Mouse (Mus musculus): ENCODE data around the gene 1700074P13Rik. TPM values are rescaled to one million over a fixed set of nuclear protein-coding genes. Genes with fewer than 3 reads are reported as not detected.
"Not testable (repeated sequence)": the region's sequence is repeated elsewhere in the genome, so short reads cannot be mapped to it uniquely, and the experiment has no call there.

The 1700074P13Rik gene
- total RNA-seq (2015; ENCODE audit: low replicate concordance) (not detected in 2 replicates), total RNA-seq (2017; ENCODE audit: low replicate concordance) (not detected in 2 replicates)

DNA sequence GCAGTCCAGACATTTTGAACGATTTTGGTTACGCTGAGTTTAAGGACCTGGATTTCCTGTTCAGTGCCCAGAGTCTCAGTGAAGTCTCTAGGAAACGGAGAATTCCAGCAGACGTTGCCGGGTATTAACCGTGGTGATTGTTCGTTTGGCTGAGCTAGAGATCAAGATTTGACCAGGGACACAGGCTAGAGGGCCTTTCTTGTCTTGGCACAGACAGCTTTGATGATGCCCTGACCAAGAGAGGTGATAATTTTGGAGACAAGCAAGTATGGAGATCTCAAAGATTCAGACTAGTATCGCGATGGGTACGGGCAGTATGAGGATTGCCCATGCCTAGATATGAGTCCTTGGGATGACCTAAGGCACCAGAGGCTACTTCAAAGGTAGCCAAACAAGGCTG is at the start of gene 1700074P13Rik:
1700074P13Rik (minus strand) TSS at position 101 of the 400 bp plus-strand sequence.
- ATAC-seq (replicated peaks; ENCODE audit: low FRiP score, poor library complexity, severe bottlenecking) = no peak

DNA sequence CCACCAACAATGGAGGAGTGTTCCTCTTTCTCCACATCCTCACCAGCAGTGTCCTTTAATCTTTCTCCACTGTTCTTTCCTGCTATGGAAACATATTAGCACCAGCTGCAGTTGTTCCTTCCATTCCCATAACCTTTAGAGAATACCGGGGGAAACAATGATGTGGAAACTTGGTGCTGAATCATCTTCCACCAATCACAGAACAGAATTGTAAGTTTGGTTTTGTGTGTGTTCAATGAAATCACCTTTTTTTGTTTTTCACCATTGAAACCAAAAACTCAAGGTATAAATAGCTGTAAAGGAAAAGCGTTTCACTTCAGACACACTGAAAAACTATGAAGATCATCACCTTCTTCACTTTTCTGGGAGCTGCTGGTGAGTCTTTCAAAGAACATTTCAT is 24.1 kb upstream of the 1700074P13Rik start, which contains the start of gene 1810009J06Rik:
1810009J06Rik (plus strand) TSS at position 301 of the 400 bp plus-strand sequence.
- not testable (repeated sequence) for ATAC-seq (replicated peaks; ENCODE audit: low FRiP score, poor library complexity, severe bottlenecking)

DNA sequence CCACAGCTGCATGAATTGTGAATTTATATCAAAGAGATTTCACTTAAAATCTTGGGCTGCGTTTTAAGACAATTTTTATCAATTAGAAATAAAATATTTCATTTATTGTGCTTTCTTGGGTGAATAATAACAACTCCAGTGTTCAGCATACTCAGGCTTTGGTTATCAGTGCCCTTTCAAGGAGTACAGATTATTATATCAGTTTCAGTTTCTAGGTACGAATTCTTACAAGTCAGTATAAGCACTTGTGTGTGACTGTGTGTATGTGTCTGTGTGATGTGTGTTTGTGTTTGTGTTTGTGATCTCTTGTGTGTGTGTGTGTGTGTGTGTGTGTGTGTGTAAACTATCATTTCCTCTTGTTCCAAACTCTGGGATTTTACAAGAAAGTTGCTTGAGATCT is 13.4 kb upstream of the 1700074P13Rik start:
- ATAC-seq (replicated peaks; ENCODE audit: low FRiP score, poor library complexity, severe bottlenecking) = no peak

DNA sequence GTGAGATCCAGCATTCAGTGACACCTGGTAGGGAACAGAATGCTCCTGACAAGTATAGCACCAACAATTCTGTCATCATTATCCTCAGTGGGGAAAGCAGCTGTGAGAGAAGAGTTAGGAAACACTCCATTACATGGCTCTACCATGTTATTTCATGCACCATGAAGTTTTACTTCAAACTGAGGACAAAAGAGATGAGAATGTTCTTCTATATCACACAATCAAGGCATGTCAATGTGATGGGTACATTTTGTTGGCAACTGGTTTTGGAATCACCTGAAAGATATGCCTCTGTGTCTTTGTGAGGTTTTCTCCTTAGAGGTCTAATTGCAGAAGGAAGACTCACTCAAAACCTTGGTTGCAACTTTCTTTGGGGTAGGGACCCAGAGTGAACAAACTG is 11.4 kb upstream of the 1700074P13Rik start, which contains the start of gene Gm4744:
Gm4744 (minus strand) TSS at position 101 of the 400 bp plus-strand sequence.
- no peak for ATAC-seq (replicated peaks; ENCODE audit: low FRiP score, poor library complexity, severe bottlenecking)

DNA sequence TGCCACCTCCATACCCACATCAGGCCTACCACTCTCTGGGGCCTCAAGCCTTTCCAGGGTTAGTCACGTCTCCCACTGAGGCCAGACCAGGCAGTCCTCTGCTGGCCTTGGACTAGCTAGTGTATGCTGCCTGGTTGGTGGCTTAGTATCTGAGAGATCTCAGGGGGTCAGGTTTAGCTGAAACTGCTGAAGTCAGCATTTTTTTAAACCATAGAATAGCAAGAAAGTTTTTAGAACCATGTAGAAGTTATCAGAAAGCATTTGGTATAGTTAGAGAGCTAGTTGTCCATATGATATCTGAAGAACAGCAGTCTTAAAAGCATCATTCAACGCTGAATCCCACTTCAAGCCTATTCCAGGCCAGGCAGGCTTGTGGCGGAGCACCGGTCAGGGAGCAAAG is 20.4 kb downstream of the 1700074P13Rik start:
- ATAC-seq (replicated peaks; ENCODE audit: low FRiP score, poor library complexity, severe bottlenecking) = no peak

DNA sequence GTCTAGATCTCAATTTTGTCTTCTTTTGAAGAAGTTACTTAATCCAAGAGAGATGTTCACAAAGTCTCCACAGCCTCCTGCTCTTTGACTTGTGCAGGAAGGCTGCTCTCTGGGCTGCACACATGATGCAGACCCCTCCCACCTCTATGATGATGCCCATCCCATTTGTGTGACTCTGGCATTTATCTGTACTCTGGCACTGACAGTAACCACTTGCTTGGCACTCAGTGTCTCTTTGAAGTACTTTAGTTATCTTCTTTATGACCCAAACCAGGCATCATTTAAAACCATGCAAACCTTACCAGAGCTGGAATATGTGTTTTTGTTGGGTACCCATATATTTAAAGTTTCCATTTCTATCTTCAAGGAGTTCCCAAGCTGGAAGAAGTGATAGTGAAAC is 40.1 kb downstream of the 1700074P13Rik start, which contains the start of gene Prss58:
Prss58 (minus strand) TSS at position 101 of the 400 bp plus-strand sequence.
- ATAC-seq (replicated peaks; ENCODE audit: low FRiP score, poor library complexity, severe bottlenecking) = no peak

DNA sequence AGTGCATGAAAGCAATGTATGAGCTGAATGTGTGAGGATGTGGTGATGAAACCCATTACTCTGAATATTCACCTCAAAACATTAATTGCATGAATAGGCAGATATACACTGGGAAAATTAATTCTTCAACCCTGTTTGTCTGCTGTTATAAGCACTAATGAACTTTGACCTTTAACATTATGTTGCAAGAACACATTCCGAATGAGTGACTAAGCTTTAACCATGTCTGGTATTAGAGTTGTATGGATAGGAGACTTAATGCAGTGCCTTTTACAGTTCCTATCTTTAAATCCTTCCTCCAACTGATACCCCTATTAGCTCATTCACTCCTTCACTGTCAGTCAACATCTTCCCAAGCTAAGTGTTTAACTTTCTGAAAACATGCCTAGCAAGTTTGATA is 45.6 kb downstream of the 1700074P13Rik start:
- no peak for ATAC-seq (replicated peaks; ENCODE audit: low FRiP score, poor library complexity, severe bottlenecking)

DNA sequence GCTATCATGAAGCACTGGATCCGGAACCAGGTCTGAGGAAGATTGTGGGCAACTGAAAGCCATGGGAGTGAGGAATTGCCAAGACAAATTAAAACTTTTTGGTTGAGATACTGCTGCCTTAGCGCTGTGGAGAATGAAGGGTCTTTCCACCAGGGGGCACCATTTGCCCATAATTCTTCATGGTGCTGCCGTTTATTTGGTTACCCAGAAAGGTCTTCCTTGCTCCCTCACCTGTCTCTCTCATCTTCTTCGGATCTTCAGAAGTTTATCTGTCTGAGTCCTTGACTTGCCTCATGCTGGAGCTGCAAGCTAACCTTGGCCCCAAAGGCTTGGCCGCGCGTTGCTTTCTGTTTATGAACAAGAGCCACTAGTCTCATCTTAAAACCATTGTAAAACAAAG is 46.8 kb downstream of the 1700074P13Rik start:
- no peak for ATAC-seq (replicated peaks; ENCODE audit: low FRiP score, poor library complexity, severe bottlenecking)

DNA sequence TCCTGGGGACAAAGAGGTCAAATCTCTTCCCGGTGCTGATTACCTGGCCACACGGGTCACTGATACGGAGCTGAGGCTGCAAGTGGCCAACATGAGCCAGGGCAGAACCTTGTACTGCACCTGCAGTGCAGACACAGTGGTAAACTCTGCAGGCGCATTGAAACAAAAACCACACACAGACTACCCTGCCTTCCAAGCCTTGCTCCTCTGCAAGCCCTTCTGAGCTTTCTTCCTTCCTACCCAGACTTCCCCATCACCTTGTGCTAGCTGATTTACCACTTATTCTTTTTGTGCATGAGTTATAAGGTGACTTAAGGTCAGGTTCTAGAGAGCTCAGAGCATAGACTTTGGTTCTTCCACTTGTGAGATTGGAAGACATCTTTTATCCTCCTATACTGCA is 48.6 kb downstream of the 1700074P13Rik start:
- no peak for ATAC-seq (replicated peaks; ENCODE audit: low FRiP score, poor library complexity, severe bottlenecking)

DNA sequence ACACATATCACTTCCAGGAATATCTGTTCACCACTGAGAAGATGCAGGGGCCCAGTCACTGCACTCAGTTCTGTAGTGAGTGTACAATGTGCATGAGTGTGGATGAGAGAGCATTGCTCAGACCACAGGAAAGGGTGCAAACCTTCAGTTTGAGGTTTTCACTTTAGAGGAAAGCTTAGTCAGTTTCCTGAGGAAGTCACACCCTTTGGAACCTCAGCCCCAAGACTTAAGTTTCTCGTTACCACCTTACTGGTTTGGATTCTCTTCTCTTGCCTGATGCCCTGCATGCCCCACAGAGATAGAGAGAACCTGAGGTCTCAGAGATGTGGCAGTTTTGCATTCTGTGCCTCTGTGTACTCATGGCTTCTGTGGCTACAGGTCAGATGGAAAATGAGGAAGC is 49.4 kb downstream of the 1700074P13Rik start:
- ATAC-seq (replicated peaks; ENCODE audit: low FRiP score, poor library complexity, severe bottlenecking) = no peak

DNA sequence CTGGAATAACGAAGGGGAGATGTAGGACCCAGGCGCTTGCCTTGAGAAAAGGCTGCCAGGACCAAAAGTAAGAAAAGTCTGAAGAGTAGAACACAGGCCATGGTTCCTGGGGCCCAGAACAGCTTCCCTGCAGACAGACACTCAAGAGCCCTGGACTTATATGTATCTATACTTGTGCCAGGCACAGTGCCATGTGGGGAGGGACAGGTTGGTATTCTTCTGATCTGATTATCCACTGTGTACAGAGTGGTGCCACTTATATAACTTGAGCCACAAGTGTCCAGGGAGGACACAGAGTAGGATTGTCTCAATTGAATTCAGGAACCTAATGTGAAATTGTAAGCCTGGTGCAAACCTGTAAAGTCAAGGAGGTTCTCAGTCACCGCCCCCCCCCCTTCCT is 53.0 kb downstream of the 1700074P13Rik start, which contains the start of gene Moxd2:
Moxd2 (minus strand) TSS at position 101 of the 400 bp plus-strand sequence.
- ATAC-seq (replicated peaks; ENCODE audit: low FRiP score, poor library complexity, severe bottlenecking) = no peak

Other genes starting within 250 kb of the 1700074P13Rik start
- gene Moxd2, start 53.1 kb downstream of the 1700074P13Rik start, total RNA-seq (2015; ENCODE audit: low replicate concordance) = not detected in 2 replicates
- gene Moxd2, start 53.1 kb downstream of the 1700074P13Rik start, total RNA-seq (2017; ENCODE audit: low replicate concordance) = not detected in 2 replicates
- gene Prss58, start 40.2 kb downstream of the 1700074P13Rik start, total RNA-seq (2015; ENCODE audit: low replicate concordance) = not detected in 2 replicates
- not detected in 2 replicates for gene Prss58, start 40.2 kb downstream of the 1700074P13Rik start, total RNA-seq (2017; ENCODE audit: low replicate concordance)
- gene Gm4744, start 11.3 kb upstream of the 1700074P13Rik start, total RNA-seq (2015; ENCODE audit: low replicate concordance) = not detected in 2 replicates
- not detected in 2 replicates for gene Gm4744, start 11.3 kb upstream of the 1700074P13Rik start, total RNA-seq (2017; ENCODE audit: low replicate concordance)
- not detected in 2 replicates for gene 1810009J06Rik, start 24.2 kb upstream of the 1700074P13Rik start, total RNA-seq (2015; ENCODE audit: low replicate concordance)
- not detected in 2 replicates for gene 1810009J06Rik, start 24.2 kb upstream of the 1700074P13Rik start, total RNA-seq (2017; ENCODE audit: low replicate concordance)
- gene Gm2663, start 58.9 kb upstream of the 1700074P13Rik start, total RNA-seq (2015; ENCODE audit: low replicate concordance) = not detected in 2 replicates
- gene Gm2663, start 58.9 kb upstream of the 1700074P13Rik start, total RNA-seq (2017; ENCODE audit: low replicate concordance) = not detected in 2 replicates
- not detected in 2 replicates for gene 2210010C04Rik, start 95.0 kb upstream of the 1700074P13Rik start, total RNA-seq (2015; ENCODE audit: low replicate concordance)
- gene 2210010C04Rik, start 95.0 kb upstream of the 1700074P13Rik start, total RNA-seq (2017; ENCODE audit: low replicate concordance) = not detected in 2 replicates